Mouse (Mus musculus) kidney, postnatal 0 days (tissue): ENCODE results near the gene Vps13c. TPM values are rescaled to one million over a fixed set of nuclear protein-coding genes. Genes with fewer than 3 reads are reported as not detected.
A peak's percentile ranks its signal among the peaks of the same experiment; 100 is the strongest.

Source experiments
- ATAC-seq: fragments of 200-750 bp; cut with Nextera tagmentation; replicated peaks from 2 replicates; pipeline ENCODE4 v1.8.0; 2017; ENCODE audit warnings: low read depth, moderate number of reproducible peaks, moderate TSS enrichment, moderate library complexity; ENCODE audit not compliant: low FRiP score
- DNase-seq: peaks from one replicate; pipeline ENCODE4 v3.0.0-alpha.2; 2016; ENCODE audit warnings: low spot score
- H3K27ac ChIP-seq: fragments of 300-500 bp; sonication (generic); 2 replicates; pipeline ENCODE4 v1.5.1; 2014; ENCODE audit warnings: mild to moderate bottlenecking
- H3K27me3 ChIP-seq: fragments of 300-500 bp; sonication (generic); 2 replicates; pipeline ENCODE4 v1.6.1; 2014; ENCODE audit warnings: low read length, mixed read lengths; ENCODE audit not compliant: insufficient read depth
- H3K36me3 ChIP-seq: fragments of 300-500 bp; sonication (generic); 2 replicates; pipeline ENCODE4 v1.6.1; 2014; ENCODE audit warnings: low read length, mixed read lengths; ENCODE audit not compliant: insufficient read depth
- H3K4me1 ChIP-seq: fragments of 300-500 bp; sonication (generic); replicated peaks from 2 replicates; pipeline ENCODE4 v1.6.1; 2014; ENCODE audit warnings: antibody characterized with exemption, low read length, mixed read lengths; ENCODE audit not compliant: insufficient read depth
- H3K4me2 ChIP-seq: fragments of 300-500 bp; sonication (generic); 2 replicates; pipeline ENCODE4 v1.6.1; 2014; ENCODE audit warnings: mild to moderate bottlenecking, low read length, moderate library complexity, mixed read lengths
- H3K4me3 ChIP-seq: fragments of 300-500 bp; sonication (generic); replicated peaks from 2 replicates; pipeline ENCODE4 v1.5.1; 2014; ENCODE audit warnings: low read depth, low read length
- H3K9ac ChIP-seq: fragments of 300-500 bp; sonication (generic); 2 replicates; pipeline ENCODE4 v1.6.1; 2014; ENCODE audit warnings: low read depth, low read length
- H3K9me3 ChIP-seq: fragments of 300-500 bp; sonication (generic); replicated peaks from 2 replicates; pipeline ENCODE4 v1.6.1; 2016; ENCODE audit warnings: low read length, inconsistent platforms, mixed read lengths
- CTCF ChIP-seq: IDR thresholded peaks from 2 replicates; pipeline ENCODE4 v1.5.1; 2016; ENCODE audit warnings: antibody characterized with exemption, low read depth, mild to moderate bottlenecking, moderate library complexity
- WGBS: fragments of 180-500 bp; shearing (Covaris S2); extraction: QIAGEN DNeasy Blood & Tissue Kit; methylation state at CpG from one replicate; pipeline ENCODE4 v1.1.7; 2014; 5-methylcytosine and 5-hydroxymethylcytosine counted together
- polyA plus RNA-seq: library from polyadenylated mRNA; unstranded; fragments of >200 nt; fragmentation: Nextera tagmentation; extraction: Ambion mirVana; gene quantifications from 2 replicates; pipeline ENCODE4 v1.2.1, GENCODE M21; 2015

The Vps13c gene
- polyA plus RNA-seq, 1 experiment from 2014 or later = 3.7 TPM

- H3K4me1 ChIP-seq = no peaks in the 10 kb centered on the region
- DNase-seq = no peak
- ATAC-seq = no peak
- no peaks in the 10 kb centered on the region for H3K27me3 ChIP-seq
- no peaks in the 10 kb centered on the region for H3K36me3 ChIP-seq
- H3K4me2 ChIP-seq = no peak overlapping the region
- no peak overlapping the region for H3K4me3 ChIP-seq
- no peak overlapping the region for H3K27ac ChIP-seq
- no peaks in the 10 kb centered on the region for H3K9me3 ChIP-seq
- H3K9ac ChIP-seq = no peak overlapping the region
- 76% methylated on average over 16 of the region's 16 CpGs for whole genome bisulfite sequencing
- TF ChIP-seq CTCF = no peak
These were observed 29.7 kb downstream of the Vps13c start for GRCm38 (mm10) chr9:67869691-67870450.

GRCm38 (mm10) chr9:67874522-67875222, 34.5 kb downstream of the Vps13c start:
- H3K27me3 ChIP-seq = no peaks in the 10 kb centered on the region
- no peak overlapping the region for H3K4me3 ChIP-seq
- WGBS = 62% methylated on average over 7 of the region's 7 CpGs
- no peak overlapping the region for H3K9ac ChIP-seq
- ATAC-seq (no peak), DNase-seq (no peak)
- H3K27ac ChIP-seq = no peak overlapping the region
- H3K4me1 ChIP-seq = no peaks in the 10 kb centered on the region
- H3K36me3 ChIP-seq = no peaks in the 10 kb centered on the region
- TF ChIP-seq CTCF = no peak
- H3K4me2 ChIP-seq = no peak overlapping the region
- H3K9me3 ChIP-seq = no peaks in the 10 kb centered on the region

- Histone ChIP-seq H3K4me2 (no peak overlapping the region), H3K27me3 (no peaks in the 10 kb centered on the region), H3K9me3 (no peaks in the 10 kb centered on the region), H3K4me3 (no peak overlapping the region), H3K9ac (no peak overlapping the region), H3K36me3 (no peaks in the 10 kb centered on the region), H3K4me1 (no peaks in the 10 kb centered on the region), H3K27ac (no peak overlapping the region)
- ATAC-seq (no peak), DNase-seq (peak; percentile 61)
- WGBS = 64% methylated on average over 2 of the region's 2 CpGs
- peak; percentile 72; the same call in 1 of the 2 replicates for TF ChIP-seq CTCF
These were observed 35.1 kb downstream of the Vps13c start for GRCm38 (mm10) chr9:67875337-67875736.

GRCm38 (mm10) chr9:67877081-67877718, 37.0 kb downstream of the Vps13c start:
- DNase-seq (peak; percentile 22), ATAC-seq (no peak)
- TF ChIP-seq CTCF = no peak

DNA sequence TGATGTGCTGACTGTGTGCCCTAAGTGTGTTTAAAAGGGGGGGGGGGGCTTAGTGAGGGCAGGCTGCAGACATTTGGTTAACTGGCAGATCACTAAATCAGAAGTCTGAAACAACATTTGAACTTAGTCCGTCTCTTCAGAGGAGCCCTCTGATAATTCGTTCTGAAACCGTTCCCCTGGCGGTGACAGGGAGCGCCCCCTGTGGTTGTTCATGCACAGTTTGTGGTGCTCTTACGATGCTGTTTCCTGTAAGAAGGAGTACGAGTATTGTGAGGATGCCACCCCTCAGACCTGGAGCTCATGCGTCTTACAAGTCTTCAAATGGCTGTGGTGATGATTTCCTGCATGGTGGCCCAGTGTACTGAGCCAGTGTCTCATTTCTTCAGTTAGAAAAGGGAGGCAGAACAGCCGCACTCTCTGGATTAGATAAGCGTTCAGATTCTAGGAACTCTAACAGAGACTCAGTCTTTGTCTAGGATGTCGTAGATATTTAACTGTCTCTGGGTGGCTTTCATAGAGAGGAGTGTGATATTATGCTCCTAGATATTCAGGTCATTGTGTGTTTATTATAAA, 38.1 kb downstream of the Vps13c start:
- TF ChIP-seq CTCF = no peak
- Histone ChIP-seq H3K9me3 (no peaks in the 10 kb centered on the region), H3K4me1 (no peaks in the 10 kb centered on the region), H3K4me2 (no peak overlapping the region), H3K4me3 (no peak overlapping the region), H3K27ac (no peak overlapping the region), H3K36me3 (no peaks in the 10 kb centered on the region), H3K27me3 (no peaks in the 10 kb centered on the region), H3K9ac (no peak overlapping the region)
- ATAC-seq = no peak
- DNase-seq = no peak
- 91% methylated on average over 11 of the region's 11 CpGs for WGBS

More at GRCm38 (mm10) chr9:67877081-67877718, 37.0 kb downstream of the Vps13c start:
- WGBS = 46% methylated on average over 14 of the region's 14 CpGs
- Histone ChIP-seq H3K4me1 (no peaks in the 10 kb centered on the region), H3K9me3 (no peaks in the 10 kb centered on the region), H3K27me3 (no peaks in the 10 kb centered on the region), H3K27ac (no peak overlapping the region), H3K9ac (no peak overlapping the region), H3K36me3 (no peaks in the 10 kb centered on the region), H3K4me3 (no peak overlapping the region), H3K4me2 (no peak overlapping the region)

- ATAC-seq (no peak), DNase-seq (no peak)
- no peak for TF ChIP-seq CTCF
- peaks cover 6% of the 10 kb centered on the region; the same call in 1 of the 2 replicates for H3K36me3 ChIP-seq
- no peak overlapping the region for H3K27ac ChIP-seq
- WGBS = 85% methylated on average over 13 of the region's 13 CpGs
- no peak overlapping the region for H3K9ac ChIP-seq
- H3K4me3 ChIP-seq = no peak overlapping the region
- no peaks in the 10 kb centered on the region for H3K27me3 ChIP-seq
- no peaks in the 10 kb centered on the region for H3K4me1 ChIP-seq
- no peak overlapping the region for H3K4me2 ChIP-seq
- no peaks in the 10 kb centered on the region for H3K9me3 ChIP-seq
These were observed 43.3 kb downstream of the Vps13c start for GRCm38 (mm10) chr9:67883349-67883984.
